In the genomic region with DNA sequence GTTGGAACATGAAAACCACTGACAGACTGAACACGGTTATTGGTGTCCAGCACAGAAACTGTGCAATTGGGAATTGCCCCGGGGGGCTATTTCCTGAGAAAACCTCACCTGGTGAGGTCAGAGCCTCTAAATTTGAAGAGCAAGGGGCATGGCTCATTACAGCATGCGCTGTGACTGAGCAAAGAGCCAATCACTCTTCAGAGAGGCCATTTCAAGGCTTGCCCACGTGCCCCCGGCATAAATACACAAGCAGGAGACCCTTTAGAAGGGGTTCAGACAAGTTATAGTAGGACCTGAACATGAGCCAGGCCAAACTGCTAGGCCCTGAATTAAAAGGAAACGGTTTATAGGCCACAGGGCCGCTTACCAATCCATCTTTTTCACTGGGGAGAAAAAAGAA, we compare ENCODE assay signal across 20 mouse cellular contexts.
A peak's percentile ranks its signal among the peaks of the same experiment; 100 is the strongest.
DNase-seq lines count a peak whose midpoint lies in the region; ATAC-seq and TF ChIP-seq lines count a peak whose summit lies in the region.
"Had no signal": no experiment of that assay in that cellular context is flagged by ENCODE, and none has a peak within 500 bp of the region (broad histone marks: within the 10 kb centered on the region; RNA-seq: fewer than 3 reads in every experiment).

No protein-coding gene starts in this region.

- peaks cover 8% of the 10 kb centered on the region; the same call in 1 of the 2 replicates for H3K4me1 ChIP-seq in hindbrain, embryonic 10.5 days (replicated peaks)
- no peaks in the 10 kb centered on the region for H3K4me1 ChIP-seq in hindbrain, postnatal 0 days (ENCODE audit: insufficient read depth, low read length)
- H3K4me1 ChIP-seq in embryonic facial prominence, embryonic 10.5 days = peaks cover 11% of the 10 kb centered on the region
- no peaks in the 10 kb centered on the region for H3K4me1 ChIP-seq in embryonic facial prominence, embryonic 11.5 days (ENCODE audit: control insufficient read depth, insufficient read depth, low read length)
- no peaks in the 10 kb centered on the region for H3K4me1 ChIP-seq in limb, embryonic 11.5 days (ENCODE audit: control insufficient read depth, insufficient read depth, low read length)
- H3K4me1 ChIP-seq in cerebellum, adult 2 months (ENCODE audit: control insufficient read depth, insufficient read depth, low read length) = no peaks in the 10 kb centered on the region
- H3K4me1 ChIP-seq: forebrain, embryonic 15.5 days; heart, embryonic 15.5 days had no signal

- no peak for TF ChIP-seq POLR2A in cerebellum, adult 2 months (IDR thresholded peaks at IDR 0.05; ENCODE audit: borderline replicate concordance, insufficient read depth, low read length)

- intact Hi-C loops in left cerebral cortex, postnatal 25 days (cut with DNase I) = no loop called here

- no peak for ATAC-seq in hindbrain, postnatal 0 days
- no peak for ATAC-seq in embryonic facial prominence, embryonic 11.5 days (replicated peaks; ENCODE audit: insufficient number of reproducible peaks, low FRiP score, low TSS enrichment, low read depth)
- ATAC-seq in limb, embryonic 11.5 days (ENCODE audit: insufficient number of reproducible peaks, low FRiP score, low TSS enrichment, low read depth) = peak; percentile 87
- ATAC-seq: forebrain, embryonic 15.5 days; intestine, embryonic 16.5 days had no signal

- H3K9ac ChIP-seq in hindbrain, postnatal 0 days (replicated peaks; ENCODE audit: low read length) = no peak overlapping the region
- no peak overlapping the region for H3K9ac ChIP-seq in embryonic facial prominence, embryonic 11.5 days (replicated peaks; ENCODE audit: low read length)
- no peak overlapping the region for H3K9ac ChIP-seq in limb, embryonic 11.5 days (ENCODE audit: low read length)
- H3K9ac ChIP-seq: embryonic facial prominence, embryonic 12.5 days; forebrain, embryonic 15.5 days; heart, embryonic 15.5 days; hindbrain, embryonic 12.5 days had no signal

- no peak overlapping the region for H3K4me3 ChIP-seq in hindbrain, embryonic 10.5 days
- no peak overlapping the region for H3K4me3 ChIP-seq in hindbrain, postnatal 0 days (ENCODE audit: low read length)
- no peak overlapping the region for H3K4me3 ChIP-seq in embryonic facial prominence, embryonic 10.5 days
- H3K4me3 ChIP-seq in embryonic facial prominence, embryonic 11.5 days (ENCODE audit: low read depth, low read length) = no peak overlapping the region
- no peak overlapping the region for H3K4me3 ChIP-seq in limb, embryonic 11.5 days (ENCODE audit: low read depth, low read length)
- no peak overlapping the region for H3K4me3 ChIP-seq in cerebellum, adult 2 months (replicated peaks; ENCODE audit: insufficient read depth, low read depth, low read length)
- H3K4me3 ChIP-seq: embryonic facial prominence, embryonic 12.5 days; forebrain, embryonic 15.5 days; heart, adult 2 months; heart, embryonic 15.5 days; hindbrain, embryonic 12.5 days had no signal

- H3K9me3 ChIP-seq in hindbrain, embryonic 10.5 days = no peaks in the 10 kb centered on the region
- no peaks in the 10 kb centered on the region for H3K9me3 ChIP-seq in hindbrain, postnatal 0 days (ENCODE audit: low read length)
- no peaks in the 10 kb centered on the region for H3K9me3 ChIP-seq in embryonic facial prominence, embryonic 10.5 days
- no peaks in the 10 kb centered on the region for H3K9me3 ChIP-seq in embryonic facial prominence, embryonic 11.5 days (replicated peaks; ENCODE audit: control insufficient read depth, low read length)
- H3K9me3 ChIP-seq in limb, embryonic 11.5 days (ENCODE audit: control insufficient read depth, low read length) = no peaks in the 10 kb centered on the region
- H3K9me3 ChIP-seq: embryonic facial prominence, embryonic 12.5 days; forebrain, embryonic 15.5 days; heart, embryonic 15.5 days; hindbrain, embryonic 12.5 days had no signal

- H3K27ac ChIP-seq in hindbrain, embryonic 10.5 days = no peak overlapping the region
- H3K27ac ChIP-seq in hindbrain, postnatal 0 days = no peak overlapping the region
- no peak overlapping the region for H3K27ac ChIP-seq in embryonic facial prominence, embryonic 10.5 days (replicated peaks)
- H3K27ac ChIP-seq in embryonic facial prominence, embryonic 11.5 days (replicated peaks; ENCODE audit: low read depth, low read length) = no peak overlapping the region
- no peak overlapping the region for H3K27ac ChIP-seq in limb, embryonic 11.5 days (replicated peaks; ENCODE audit: low read depth, low read length)
- H3K27ac ChIP-seq in cerebellum, adult 2 months (ENCODE audit: insufficient read depth, low read length) = no peak overlapping the region
- H3K27ac ChIP-seq: embryonic facial prominence, embryonic 12.5 days; forebrain, embryonic 15.5 days; heart, adult 2 months; heart, embryonic 15.5 days; hindbrain, embryonic 12.5 days had no signal

- TF ChIP-seq CTCF in hindbrain, postnatal 0 days (IDR thresholded peaks at IDR 0.05; ENCODE audit: low read depth) = no peak
- TF ChIP-seq CTCF in cerebellum, adult 2 months (IDR thresholded peaks at IDR 0.05; ENCODE audit: borderline replicate concordance, insufficient read depth, low read depth, low read length) = no peak

- no peaks in the 10 kb centered on the region for H3K27me3 ChIP-seq in hindbrain, embryonic 10.5 days (ENCODE audit: insufficient read depth, poor library complexity, severe bottlenecking)
- no peaks in the 10 kb centered on the region for H3K27me3 ChIP-seq in hindbrain, postnatal 0 days (ENCODE audit: insufficient read depth, low read length)
- no peaks in the 10 kb centered on the region for H3K27me3 ChIP-seq in embryonic facial prominence, embryonic 10.5 days (replicated peaks; ENCODE audit: low read depth, poor library complexity, severe bottlenecking)
- H3K27me3 ChIP-seq in embryonic facial prominence, embryonic 11.5 days (ENCODE audit: control insufficient read depth, insufficient read depth, low read length) = no peaks in the 10 kb centered on the region
- no peaks in the 10 kb centered on the region for H3K27me3 ChIP-seq in limb, embryonic 11.5 days (ENCODE audit: control insufficient read depth, insufficient read depth, low read length)
- no peaks in the 10 kb centered on the region for H3K27me3 ChIP-seq in cerebellum, adult 2 months (ENCODE audit: control insufficient read depth, insufficient read depth, low read length)
- H3K27me3 ChIP-seq: embryonic facial prominence, embryonic 12.5 days; forebrain, embryonic 15.5 days; heart, embryonic 15.5 days; hindbrain, embryonic 12.5 days had no signal

- 69% methylated on average over 7 of the region's 7 CpGs for WGBS in hindbrain, embryonic 10.5 days
- WGBS in hindbrain, postnatal 0 days = 57% methylated on average over 7 of the region's 7 CpGs
- WGBS in embryonic facial prominence, embryonic 10.5 days = 54% methylated on average over 7 of the region's 7 CpGs
- 38% methylated on average over 7 of the region's 7 CpGs for WGBS in embryonic facial prominence, embryonic 11.5 days
- 18% methylated on average over 7 of the region's 7 CpGs for WGBS in limb, embryonic 11.5 days
- 42% methylated on average over 7 of the region's 7 CpGs for WGBS in cerebellum, adult 2 months

- H3K4me2 ChIP-seq in hindbrain, postnatal 0 days (ENCODE audit: low read depth, low read length) = no peak overlapping the region
- no peak overlapping the region for H3K4me2 ChIP-seq in embryonic facial prominence, embryonic 11.5 days (ENCODE audit: low read depth, low read length)
- H3K4me2 ChIP-seq in limb, embryonic 11.5 days (ENCODE audit: low read depth, severe bottlenecking) = no peak overlapping the region
- H3K4me2 ChIP-seq: embryonic facial prominence, embryonic 12.5 days; forebrain, embryonic 15.5 days; heart, embryonic 11.5 days; heart, embryonic 15.5 days; hindbrain, embryonic 12.5 days had no signal

- DNase-seq in hindbrain, embryonic 10.5 days (ENCODE audit: low spot score) = peak; percentile 10
- DNase-seq in hindbrain, postnatal 0 days (ENCODE audit: low spot score) = no peak
- peak; percentile 56 for DNase-seq in embryonic facial prominence, embryonic 10.5 days (ENCODE audit: low spot score)
- DNase-seq in embryonic facial prominence, embryonic 11.5 days (ENCODE audit: low spot score) = peak; percentile 28
- DNase-seq in limb, embryonic 11.5 days (ENCODE audit: low spot score) = peak; percentile 55
- DNase-seq in cerebellum, adult 2 months = no peak
- no peak for DNase-seq in cerebellum, postnatal 4 days (ENCODE audit: low spot score in 2 of 2)
- DNase-seq in left cerebral cortex, postnatal 25 days (ENCODE audit: low spot score in 2 of 2) = no peak
- DNase-seq: adrenal gland, postnatal 10 days; cerebellum, adult 11 months; cerebellum, adult 9-11 months; cerebellum, postnatal 36 days; gastrocnemius, postnatal 10 days; heart, adult 2 months had no signal

- no peaks in the 10 kb centered on the region for H3K36me3 ChIP-seq in hindbrain, embryonic 10.5 days
- no peaks in the 10 kb centered on the region for H3K36me3 ChIP-seq in hindbrain, postnatal 0 days (ENCODE audit: insufficient read depth, low read length)
- no peaks in the 10 kb centered on the region for H3K36me3 ChIP-seq in embryonic facial prominence, embryonic 10.5 days (replicated peaks)
- H3K36me3 ChIP-seq in embryonic facial prominence, embryonic 11.5 days (replicated peaks; ENCODE audit: control insufficient read depth, insufficient read depth, low read depth, low read length) = no peaks in the 10 kb centered on the region
- H3K36me3 ChIP-seq in limb, embryonic 11.5 days (ENCODE audit: control insufficient read depth, insufficient read depth, low read length) = no peaks in the 10 kb centered on the region
- H3K36me3 ChIP-seq: embryonic facial prominence, embryonic 12.5 days; forebrain, embryonic 15.5 days; heart, embryonic 15.5 days; hindbrain, embryonic 12.5 days had no signal

Comparison
In these comparisons a context has a peak if more than half of its experiments do, and no peak if none do; other contexts are left out.
1. DNase-seq: peak in hindbrain, embryonic 10.5 days (single experiment), embryonic facial prominence, embryonic 10.5 days (single experiment), embryonic facial prominence, embryonic 11.5 days (single experiment) and limb, embryonic 11.5 days (single experiment); none in hindbrain, postnatal 0 days (single experiment), cerebellum, adult 2 months (0 of 2), cerebellum, postnatal 4 days (0 of 2) and left cerebral cortex, postnatal 25 days (0 of 2).